Mouse (Mus musculus): ENCODE measurements around the gene Afap1. TPM values are rescaled to one million over a fixed set of nuclear protein-coding genes. Genes with fewer than 3 reads are reported as not detected.
A peak's percentile ranks its signal among the peaks of the same experiment; 100 is the strongest.

Gene Afap1
- polyA plus RNA-seq, 1 experiment from 2014 or later: 73.7 TPM

- ATAC-seq (ENCODE audit: low read depth): no peak
- Histone ChIP-seq H3K9me3 (ENCODE audit: control insufficient read depth, low read length) (no peaks in the 10 kb centered on the region), H3K4me3 (ENCODE audit: low read depth, low read length) (no peak overlapping the region), H3K36me3 (ENCODE audit: control insufficient read depth, insufficient read depth, low read length) (no peaks in the 10 kb centered on the region), H3K9ac (replicated peaks; ENCODE audit: low read depth, low read length) (no peak overlapping the region), H3K4me2 (ENCODE audit: low read depth, low read length) (no peak overlapping the region), H3K27ac (ENCODE audit: low read depth, low read length) (no peak overlapping the region), H3K4me1 (ENCODE audit: control insufficient read depth, insufficient read depth, low read length) (no peaks in the 10 kb centered on the region), H3K27me3 (ENCODE audit: control insufficient read depth, insufficient read depth, low read length) (no peaks in the 10 kb centered on the region)
- WGBS: 85% methylated on average over 4 of the region's 4 CpGs
These were observed 116.3 kb downstream of the Afap1 start for GRCm38 (mm10) chr5:36009405-36009804.

DNA sequence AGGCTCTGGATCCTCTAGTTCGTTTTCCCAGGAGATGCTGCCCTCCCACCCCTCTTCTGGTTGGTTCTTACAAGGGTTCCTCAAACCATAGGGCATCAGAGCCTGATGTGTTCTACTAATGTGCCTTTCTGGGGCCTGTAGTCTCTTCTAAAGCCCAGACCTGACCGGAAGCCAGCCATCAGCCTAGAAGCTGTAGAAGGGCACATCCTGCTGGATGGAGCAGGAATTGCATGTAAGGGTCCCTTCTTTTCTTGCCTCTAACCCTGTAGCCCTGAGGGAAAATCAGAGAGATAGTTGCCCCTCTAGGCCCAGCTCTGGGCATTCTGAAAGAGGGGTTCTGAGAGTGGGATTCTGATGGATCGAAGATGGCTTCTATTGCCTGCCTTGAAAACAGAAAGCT, 125.2 kb downstream of the Afap1 start:
- no peaks in the 10 kb centered on the region for H3K4me1 ChIP-seq (ENCODE audit: control insufficient read depth, insufficient read depth, low read length)
- no peaks in the 10 kb centered on the region for H3K27me3 ChIP-seq (ENCODE audit: control insufficient read depth, insufficient read depth, low read length)
- H3K9me3 ChIP-seq (ENCODE audit: control insufficient read depth, low read length): no peaks in the 10 kb centered on the region
- no peaks in the 10 kb centered on the region for H3K36me3 ChIP-seq (ENCODE audit: control insufficient read depth, insufficient read depth, low read length)
- 84% methylated on average over 3 of the region's 3 CpGs for WGBS
- H3K4me3 ChIP-seq (ENCODE audit: low read depth, low read length): no peak overlapping the region
- no peak for ATAC-seq (ENCODE audit: low read depth)
- H3K27ac ChIP-seq (ENCODE audit: low read depth, low read length): no peak overlapping the region
- H3K9ac ChIP-seq (replicated peaks; ENCODE audit: low read depth, low read length): no peak overlapping the region
- no peak overlapping the region for H3K4me2 ChIP-seq (ENCODE audit: low read depth, low read length)

DNA sequence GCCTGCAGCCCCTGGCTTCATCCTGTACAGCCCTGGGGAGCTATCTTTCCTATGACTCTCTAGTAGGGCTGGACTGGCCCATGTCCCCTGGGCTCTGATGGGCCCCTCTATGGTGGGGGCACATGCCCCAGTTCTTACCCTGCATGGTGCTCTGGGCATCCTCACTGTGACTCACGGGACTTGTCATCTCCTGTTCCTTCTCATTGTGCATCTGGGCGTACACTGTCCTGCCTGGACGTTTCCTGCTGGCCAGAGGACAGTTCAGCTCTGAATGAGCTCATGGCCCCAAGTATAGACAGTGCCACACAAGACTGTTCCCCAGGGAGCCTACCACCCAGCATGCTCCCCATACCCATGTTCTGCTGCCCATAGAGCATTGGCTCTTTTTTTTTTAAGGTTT, 128.0 kb downstream of the Afap1 start:
- Histone ChIP-seq H3K9ac (replicated peaks; ENCODE audit: low read depth, low read length) (no peak overlapping the region), H3K27me3 (ENCODE audit: control insufficient read depth, insufficient read depth, low read length) (no peaks in the 10 kb centered on the region), H3K4me1 (ENCODE audit: control insufficient read depth, insufficient read depth, low read length) (no peaks in the 10 kb centered on the region), H3K4me3 (ENCODE audit: low read depth, low read length) (no peak overlapping the region), H3K36me3 (ENCODE audit: control insufficient read depth, insufficient read depth, low read length) (no peaks in the 10 kb centered on the region), H3K4me2 (ENCODE audit: low read depth, low read length) (no peak overlapping the region), H3K27ac (ENCODE audit: low read depth, low read length) (no peak overlapping the region), H3K9me3 (ENCODE audit: control insufficient read depth, low read length) (no peaks in the 10 kb centered on the region)
- no peak for ATAC-seq (ENCODE audit: low read depth)
- 87% methylated on average over 3 of the region's 3 CpGs for WGBS

GRCm38 (mm10) chr5:36022361-36022760, 129.2 kb downstream of the Afap1 start:
- Histone ChIP-seq H3K9ac (replicated peaks; ENCODE audit: low read depth, low read length) (no peak overlapping the region), H3K4me2 (ENCODE audit: low read depth, low read length) (no peak overlapping the region), H3K27me3 (ENCODE audit: control insufficient read depth, insufficient read depth, low read length) (no peaks in the 10 kb centered on the region), H3K4me3 (ENCODE audit: low read depth, low read length) (no peak overlapping the region), H3K36me3 (ENCODE audit: control insufficient read depth, insufficient read depth, low read length) (no peaks in the 10 kb centered on the region), H3K27ac (ENCODE audit: low read depth, low read length) (no peak overlapping the region), H3K9me3 (ENCODE audit: control insufficient read depth, low read length) (no peaks in the 10 kb centered on the region), H3K4me1 (ENCODE audit: control insufficient read depth, insufficient read depth, low read length) (no peaks in the 10 kb centered on the region)
- no peak for ATAC-seq (ENCODE audit: low read depth)
- 91% methylated on average over 1 of the region's 1 CpGs for WGBS

- no peaks in the 10 kb centered on the region for H3K9me3 ChIP-seq (ENCODE audit: control insufficient read depth, low read length)
- no peak overlapping the region for H3K4me2 ChIP-seq (ENCODE audit: low read depth, low read length)
- no peak for ATAC-seq (ENCODE audit: low read depth)
- H3K4me3 ChIP-seq (ENCODE audit: low read depth, low read length): no peak overlapping the region
- H3K27me3 ChIP-seq (ENCODE audit: control insufficient read depth, insufficient read depth, low read length): no peaks in the 10 kb centered on the region
- no peak overlapping the region for H3K9ac ChIP-seq (replicated peaks; ENCODE audit: low read depth, low read length)
- H3K27ac ChIP-seq (ENCODE audit: low read depth, low read length): no peak overlapping the region
- H3K4me1 ChIP-seq (ENCODE audit: control insufficient read depth, insufficient read depth, low read length): no peaks in the 10 kb centered on the region
- WGBS: 82% methylated on average over 9 of the region's 9 CpGs
- no peaks in the 10 kb centered on the region for H3K36me3 ChIP-seq (ENCODE audit: control insufficient read depth, insufficient read depth, low read length)
These were observed 131.0 kb downstream of the Afap1 start for GRCm38 (mm10) chr5:36024003-36024685.

DNA sequence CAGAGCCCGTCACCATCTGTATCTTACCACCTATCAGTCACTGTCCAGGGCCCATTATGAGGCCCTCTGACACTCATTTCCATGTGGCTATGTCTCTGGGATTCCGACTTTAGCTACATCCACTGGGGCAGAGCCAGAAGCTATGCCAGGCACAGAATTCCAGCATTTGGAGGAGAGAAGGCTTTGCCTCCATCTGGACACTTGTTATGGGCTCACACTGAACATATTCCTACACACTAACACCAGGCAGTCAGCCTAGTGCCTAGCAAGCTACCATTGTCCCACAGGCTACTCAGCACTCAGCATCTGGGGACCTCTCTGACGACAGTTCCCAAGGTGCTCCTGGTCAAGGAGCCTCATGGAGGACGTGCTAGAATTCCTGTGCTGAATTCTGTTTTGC, 132.0 kb downstream of the Afap1 start:
- no peak for ATAC-seq (ENCODE audit: low read depth)
- 70% methylated on average over 4 of the region's 4 CpGs for WGBS
- H3K4me3 ChIP-seq (ENCODE audit: low read depth, low read length): no peak overlapping the region
- H3K9me3 ChIP-seq (ENCODE audit: control insufficient read depth, low read length): no peaks in the 10 kb centered on the region
- H3K9ac ChIP-seq (replicated peaks; ENCODE audit: low read depth, low read length): no peak overlapping the region
- no peak overlapping the region for H3K4me2 ChIP-seq (ENCODE audit: low read depth, low read length)
- H3K27me3 ChIP-seq (ENCODE audit: control insufficient read depth, insufficient read depth, low read length): no peaks in the 10 kb centered on the region
- no peaks in the 10 kb centered on the region for H3K4me1 ChIP-seq (ENCODE audit: control insufficient read depth, insufficient read depth, low read length)
- H3K27ac ChIP-seq (ENCODE audit: low read depth, low read length): no peak overlapping the region
- no peaks in the 10 kb centered on the region for H3K36me3 ChIP-seq (ENCODE audit: control insufficient read depth, insufficient read depth, low read length)

GRCm38 (mm10) chr5:36033531-36034426, 140.7 kb downstream of the Afap1 start:
- 51% methylated on average over 8 of the region's 8 CpGs for WGBS
- Histone ChIP-seq H3K9ac (replicated peaks; ENCODE audit: low read depth, low read length) (no peak overlapping the region), H3K27me3 (ENCODE audit: control insufficient read depth, insufficient read depth, low read length) (no peaks in the 10 kb centered on the region), H3K36me3 (ENCODE audit: control insufficient read depth, insufficient read depth, low read length) (no peaks in the 10 kb centered on the region), H3K9me3 (ENCODE audit: control insufficient read depth, low read length) (no peaks in the 10 kb centered on the region), H3K27ac (ENCODE audit: low read depth, low read length) (no peak overlapping the region), H3K4me3 (ENCODE audit: low read depth, low read length) (no peak overlapping the region), H3K4me2 (ENCODE audit: low read depth, low read length) (no peak overlapping the region), H3K4me1 (ENCODE audit: control insufficient read depth, insufficient read depth, low read length) (no peaks in the 10 kb centered on the region)
- ATAC-seq (ENCODE audit: low read depth): peak; percentile 75

- Histone ChIP-seq H3K4me2 (ENCODE audit: low read depth, low read length) (no peak overlapping the region), H3K9ac (replicated peaks; ENCODE audit: low read depth, low read length) (no peak overlapping the region), H3K4me1 (ENCODE audit: control insufficient read depth, insufficient read depth, low read length) (peaks cover 15% of the 10 kb centered on the region; the same call in 1 of the 2 replicates), H3K4me3 (ENCODE audit: low read depth, low read length) (no peak overlapping the region), H3K27me3 (ENCODE audit: control insufficient read depth, insufficient read depth, low read length) (no peaks in the 10 kb centered on the region), H3K27ac (ENCODE audit: low read depth, low read length) (no peak overlapping the region), H3K9me3 (ENCODE audit: control insufficient read depth, low read length) (no peaks in the 10 kb centered on the region), H3K36me3 (ENCODE audit: control insufficient read depth, insufficient read depth, low read length) (no peaks in the 10 kb centered on the region)
- WGBS: 89% methylated on average over 5 of the region's 5 CpGs
- ATAC-seq (ENCODE audit: low read depth): no peak; the same call in 1 of the 2 replicates
These were observed 146.5 kb downstream of the Afap1 start for GRCm38 (mm10) chr5:36039596-36039995.
